Mouse (Mus musculus) large intestine, adult 2 months (tissue): ENCODE measurements around the gene Lemd1. TPM values are rescaled to one million over a fixed set of nuclear protein-coding genes. Genes with fewer than 3 reads are reported as not detected.

Experiments used
- DNase-seq: peaks from one replicate; pipeline ENCODE4 v3.0.0-alpha.2; 2012; ENCODE audit warnings: low read depth, low spot score
- WGBS: fragments of 180-500 bp; shearing (Covaris S2); methylation state at CpG from one replicate; pipeline ENCODE4 v1.1.7; 2018; 5-methylcytosine and 5-hydroxymethylcytosine counted together
- polyA plus RNA-seq: library from polyadenylated mRNA; depleted of rRNA; stranded (reverse); fragments of >200 nt; gene quantifications from 2 replicates; pipeline ENCODE4 v1.2.3, GENCODE M21; 2012; rRNA removed

Lemd1 gene
- 0.17 TPM in 1 of 2 replicates, not detected in the other for polyA plus RNA-seq

- no peak for DNase-seq
- WGBS, result 3% methylated on average over 34 of the region's 34 CpGs
These were observed at the start of gene Lemd1, which contains the start of gene AC124108.1 for GRCm38 (mm10) chr1:132191093-132191785. TSS of gene Lemd1 (plus strand) at chr1:132191431. TSS of gene AC124108.1 (plus strand) at chr1:132191457.

- WGBS, result 79% methylated on average over 13 of the region's 13 CpGs
- DNase-seq, result no peak
These were observed 49.5 kb upstream of the Lemd1 start for GRCm38 (mm10) chr1:132141753-132142152.

GRCm38 (mm10) chr1:132143079-132143478 is 48.2 kb upstream of the Lemd1 start:
- WGBS, result 44% methylated on average over 5 of the region's 5 CpGs
- DNase-seq, result no peak

GRCm38 (mm10) chr1:132143730-132144129 is 47.5 kb upstream of the Lemd1 start:
- DNase-seq, result no peak
- WGBS, result 80% methylated on average over 4 of the region's 4 CpGs

GRCm38 (mm10) chr1:132144223-132144622 is 47.0 kb upstream of the Lemd1 start:
- 41% methylated on average over 2 of the region's 2 CpGs for WGBS
- DNase-seq, result no peak

- WGBS, result 88% methylated on average over 3 of the region's 3 CpGs
- no peak for DNase-seq
These were observed 46.4 kb upstream of the Lemd1 start for GRCm38 (mm10) chr1:132144837-132145236.

GRCm38 (mm10) chr1:132145973-132146685 is 45.1 kb upstream of the Lemd1 start:
- WGBS, result 72% methylated on average over 8 of the region's 8 CpGs
- DNase-seq, result no peak

- WGBS, result 81% methylated on average over 2 of the region's 2 CpGs
- DNase-seq, result no peak
These were observed 41.8 kb upstream of the Lemd1 start for GRCm38 (mm10) chr1:132149410-132149809.

GRCm38 (mm10) chr1:132150171-132150570 is 41.1 kb upstream of the Lemd1 start:
- WGBS, result 16% methylated on average over 1 of the region's 1 CpGs
- DNase-seq, result peak; percentile 76

- DNase-seq, result no peak
- 75% methylated on average over 15 of the region's 15 CpGs for WGBS
These were observed 40.2 kb upstream of the Lemd1 start for GRCm38 (mm10) chr1:132150817-132151601.

- WGBS, result 80% methylated on average over 2 of the region's 2 CpGs
- DNase-seq, result no peak
These were observed 39.3 kb upstream of the Lemd1 start for GRCm38 (mm10) chr1:132151908-132152307.

- 86% methylated on average over 15 of the region's 15 CpGs for WGBS
- DNase-seq, result no peak
These were observed 38.0 kb upstream of the Lemd1 start for GRCm38 (mm10) chr1:132153086-132153690.

- WGBS, result 70% methylated on average over 8 of the region's 8 CpGs
- no peak for DNase-seq
These were observed 37.5 kb upstream of the Lemd1 start for GRCm38 (mm10) chr1:132153691-132154090.

- DNase-seq, result peak; percentile 82
- WGBS, result 11% methylated on average over 6 of the region's 6 CpGs
These were observed 35.5 kb upstream of the Lemd1 start for GRCm38 (mm10) chr1:132155737-132156136.

- 8% methylated on average over 14 of the region's 14 CpGs for WGBS
- DNase-seq, result peak; percentile 69
These were observed 34.0 kb upstream of the Lemd1 start for GRCm38 (mm10) chr1:132157016-132157781.

GRCm38 (mm10) chr1:132157808-132158207 is 33.4 kb upstream of the Lemd1 start:
- 35% methylated on average over 7 of the region's 7 CpGs for WGBS
- DNase-seq, result no peak

GRCm38 (mm10) chr1:132158741-132159140 is 32.5 kb upstream of the Lemd1 start:
- DNase-seq, result no peak
- WGBS, result 59% methylated on average over 2 of the region's 2 CpGs

GRCm38 (mm10) chr1:132159681-132160080 is 31.6 kb upstream of the Lemd1 start:
- WGBS, result 72% methylated on average over 4 of the region's 4 CpGs
- no peak for DNase-seq

GRCm38 (mm10) chr1:132161211-132161880 is 29.9 kb upstream of the Lemd1 start:
- 59% methylated on average over 7 of the region's 7 CpGs for WGBS
- DNase-seq, result no peak
